Mouse (Mus musculus) spleen, adult 2 months (tissue): ENCODE measurements at regions not wholly inside any gene's neighbourhood (a gene's known extent, or its start where the extent isn't known, plus 50 kb on each side); places are given as distances from the start of the nearest gene placed in this dataset.

Experiments
- DNase-seq, 2 experiments: peaks; one replicate each; pipeline versions ENCODE4 v3.0.0 to v3.0.0-alpha.2; 2012 to 2021; ENCODE audit warnings: low spot score in 2 of 2, low read depth in 1 of 2
- H3K27ac ChIP-seq: fragments of 200-500 bp; 2 replicates; pipeline ENCODE4 v1.5.1; 2012; ENCODE audit warnings: low read length, inconsistent platforms; ENCODE audit not compliant: insufficient read depth
- H3K27me3 ChIP-seq: fragments of 200-500 bp; 2 replicates; pipeline ENCODE4 v1.6.1; 2012; ENCODE audit warnings: mild to moderate bottlenecking, moderate library complexity, low read length, inconsistent platforms; ENCODE audit not compliant: control insufficient read depth, insufficient read depth
- H3K36me3 ChIP-seq: fragments of 200-500 bp; 2 replicates; pipeline ENCODE4 v1.6.1; 2012; ENCODE audit warnings: mild to moderate bottlenecking, low read length, inconsistent platforms; ENCODE audit not compliant: control insufficient read depth, insufficient read depth
- H3K4me1 ChIP-seq: fragments of 200-500 bp; 2 replicates; pipeline ENCODE4 v1.6.1; 2011; ENCODE audit warnings: inconsistent platforms; ENCODE audit not compliant: control insufficient read depth, insufficient read depth, insufficient read length
- H3K4me3 ChIP-seq: fragments of 200-500 bp; 2 replicates; pipeline ENCODE4 v1.5.1; 2011; ENCODE audit warnings: mild to moderate bottlenecking, inconsistent platforms; ENCODE audit not compliant: insufficient read depth, insufficient read length; ENCODE audit errors: extremely low read depth
- CTCF ChIP-seq: fragments of 200-500 bp; IDR thresholded peaks from 2 replicates; pipeline ENCODE4 v1.5.1; 2011; ENCODE audit warnings: mild to moderate bottlenecking, inconsistent platforms; ENCODE audit not compliant: insufficient read depth, insufficient read length, insufficient replicate concordance; ENCODE audit errors: extremely low read depth
- POLR2A ChIP-seq: fragments of 200-500 bp; IDR thresholded peaks from 2 replicates; pipeline ENCODE4 v1.6.1; 2011; ENCODE audit warnings: low read depth, low read length, inconsistent platforms
- WGBS: fragments of 180-500 bp; shearing (Covaris S2); methylation state at CpG from one replicate; pipeline ENCODE4 v1.1.7; 2018; 5-methylcytosine and 5-hydroxymethylcytosine counted together

GRCm38 (mm10) chrX:11681274-11681673 is 353.7 kb downstream of the H2al1j start:
- WGBS: 49% methylated on average over 2 of the region's 2 CpGs
- H3K27ac ChIP-seq: no peak overlapping the region
- no peak overlapping the region for H3K4me3 ChIP-seq
- no peak for DNase-seq
- H3K36me3 ChIP-seq: no peaks in the 10 kb centered on the region
- H3K4me1 ChIP-seq: peaks cover 2% of the 10 kb centered on the region; the same call in 1 of the 2 replicates
- no peaks in the 10 kb centered on the region for H3K27me3 ChIP-seq
- TF ChIP-seq CTCF (no peak), POLR2A (no peak)

- H3K4me1 ChIP-seq: no peaks in the 10 kb centered on the region
- no peak overlapping the region for H3K4me3 ChIP-seq
- 77% methylated on average over 18 of the region's 18 CpGs for WGBS
- H3K36me3 ChIP-seq: no peaks in the 10 kb centered on the region
- no peaks in the 10 kb centered on the region for H3K27me3 ChIP-seq
- TF ChIP-seq POLR2A (no peak), CTCF (no peak)
- no peak overlapping the region for H3K27ac ChIP-seq
- no peak for DNase-seq
Observed at GRCm38 (mm10) chrX:11689989-11690405, 362.4 kb downstream of the H2al1j start.

- DNase-seq: no peak
- Histone ChIP-seq H3K27me3 (no peaks in the 10 kb centered on the region), H3K4me3 (no peak overlapping the region), H3K36me3 (no peaks in the 10 kb centered on the region), H3K27ac (no peak overlapping the region), H3K4me1 (no peaks in the 10 kb centered on the region)
- WGBS: 75% methylated on average over 5 of the region's 5 CpGs
- TF ChIP-seq POLR2A (no peak), CTCF (no peak)
Observed at GRCm38 (mm10) chrX:11690446-11690845, 362.8 kb downstream of the H2al1j start.

- TF ChIP-seq POLR2A (no peak), CTCF (no peak)
- Histone ChIP-seq H3K27me3 (no peaks in the 10 kb centered on the region), H3K4me3 (no peak overlapping the region), H3K4me1 (no peaks in the 10 kb centered on the region), H3K27ac (no peak overlapping the region), H3K36me3 (no peaks in the 10 kb centered on the region)
- WGBS: 76% methylated on average over 4 of the region's 4 CpGs
- no peak for DNase-seq
Observed at GRCm38 (mm10) chrX:11691019-11691418, 363.4 kb downstream of the H2al1j start.

GRCm38 (mm10) chrX:11696565-11696964 is 368.9 kb downstream of the H2al1j start:
- Histone ChIP-seq H3K4me1 (no peaks in the 10 kb centered on the region; the same call in 1 of the 2 replicates), H3K27ac (no peak overlapping the region), H3K27me3 (no peaks in the 10 kb centered on the region), H3K36me3 (no peaks in the 10 kb centered on the region), H3K4me3 (no peak overlapping the region)
- no peak for DNase-seq
- no peak for TF ChIP-seq POLR2A
- no peak for TF ChIP-seq CTCF
- 40% methylated on average over 4 of the region's 4 CpGs for WGBS

- no peaks in the 10 kb centered on the region; the same call in 1 of the 2 replicates for H3K4me1 ChIP-seq
Observed at GRCm38 (mm10) chrX:11701095-11701494, 373.5 kb downstream of the H2al1j start.

GRCm38 (mm10) chrX:11705851-11706557 is 378.4 kb downstream of the H2al1j start:
- WGBS: 84% methylated on average over 6 of the region's 6 CpGs
- TF ChIP-seq POLR2A: no peak
- no peak for TF ChIP-seq CTCF
- Histone ChIP-seq H3K4me3 (no peak overlapping the region), H3K27ac (no peak overlapping the region), H3K36me3 (no peaks in the 10 kb centered on the region), H3K4me1 (no peaks in the 10 kb centered on the region; the same call in 1 of the 2 replicates), H3K27me3 (no peaks in the 10 kb centered on the region)
- DNase-seq: no peak

More at GRCm38 (mm10) chrX:11701095-11701494, 373.5 kb downstream of the H2al1j start:
- H3K27ac ChIP-seq: no peak overlapping the region
- 85% methylated on average over 2 of the region's 2 CpGs for WGBS
- H3K36me3 ChIP-seq: no peaks in the 10 kb centered on the region
- TF ChIP-seq CTCF: no peak
- no peak for TF ChIP-seq POLR2A
- no peak overlapping the region for H3K4me3 ChIP-seq
- no peaks in the 10 kb centered on the region for H3K27me3 ChIP-seq
- no peak for DNase-seq
